Mouse (Mus musculus): ENCODE measurements around the gene Pramef20. TPM values are rescaled to one million over a fixed set of nuclear protein-coding genes. Genes with fewer than 3 reads are reported as not detected.
"Not testable (repeated sequence)": the region's sequence is repeated elsewhere in the genome, so short reads cannot be mapped to it uniquely, and the experiment has no call there.

The Pramef20 gene
- not detected in 2 replicates for total RNA-seq (2017)

DNA sequence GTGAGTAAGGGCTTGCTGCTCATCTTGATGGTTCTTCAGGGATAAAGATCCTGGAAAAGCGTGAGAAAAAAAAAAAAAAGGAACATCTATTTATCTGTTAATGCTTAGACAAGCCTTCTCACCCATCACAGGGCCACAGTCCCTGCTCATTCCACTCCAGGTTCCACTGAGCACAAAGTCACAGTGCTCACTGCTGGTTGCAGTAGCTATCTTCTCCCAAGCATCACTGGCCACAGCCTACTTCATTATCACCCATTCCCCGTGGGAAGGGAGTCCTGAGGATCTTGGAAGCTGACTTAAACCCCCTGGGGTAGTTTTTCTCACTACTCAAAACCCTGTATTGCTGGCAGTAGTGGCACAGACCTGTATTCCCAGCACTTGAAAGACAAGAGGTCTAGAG is at the start of gene Pramef20:
Pramef20 (minus strand) TSS at position 23 of the 400 bp plus-strand sequence.
- ATAC-seq (ENCODE audit: extremely low read depth, insufficient number of reproducible peaks, low FRiP score, poor library complexity, severe bottlenecking) = no peak

- no peak for ATAC-seq (ENCODE audit: extremely low read depth, insufficient number of reproducible peaks, low FRiP score, poor library complexity, severe bottlenecking)
Measured at GRCm38 (mm10) chr4:144424590-144424989, 46.9 kb upstream of the Pramef20 start.

- ATAC-seq (ENCODE audit: extremely low read depth, insufficient number of reproducible peaks, low FRiP score, poor library complexity, severe bottlenecking) = no peak
Measured at GRCm38 (mm10) chr4:144420644-144421043, 42.9 kb upstream of the Pramef20 start.

DNA sequence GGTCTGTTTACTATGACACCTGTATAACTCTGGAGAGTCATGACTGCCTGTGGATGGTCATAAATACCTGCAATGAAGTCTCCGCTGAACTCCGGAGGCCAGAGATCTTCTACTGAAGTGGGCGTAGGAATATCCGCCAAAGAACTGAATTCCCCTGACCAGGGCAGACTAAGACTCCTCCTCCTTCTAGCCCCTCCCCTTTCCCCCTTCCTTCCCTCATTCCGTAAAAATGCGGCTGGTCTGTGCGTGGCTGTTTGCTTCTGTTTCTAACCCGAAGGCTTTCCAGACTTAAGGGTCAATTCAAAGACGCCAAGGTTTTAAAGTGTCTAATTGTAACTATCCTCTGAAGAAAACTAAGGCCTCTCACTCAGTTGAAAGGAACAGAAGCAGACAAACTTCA is 30.6 kb upstream of the Pramef20 start, which contains the start of gene Pramef12:
Pramef12 (minus strand) TSS at position 175 of the 400 bp plus-strand sequence.
- no peak for ATAC-seq (ENCODE audit: extremely low read depth, insufficient number of reproducible peaks, low FRiP score, poor library complexity, severe bottlenecking)

GRCm38 (mm10) chr4:144406261-144406660 is 28.5 kb upstream of the Pramef20 start:
- ATAC-seq (ENCODE audit: extremely low read depth, insufficient number of reproducible peaks, low FRiP score, poor library complexity, severe bottlenecking) = no peak

GRCm38 (mm10) chr4:144404456-144405086 is 26.8 kb upstream of the Pramef20 start:
- no peak for ATAC-seq (ENCODE audit: extremely low read depth, insufficient number of reproducible peaks, low FRiP score, poor library complexity, severe bottlenecking)

GRCm38 (mm10) chr4:144402712-144403111 is 25.0 kb upstream of the Pramef20 start:
- ATAC-seq (ENCODE audit: extremely low read depth, insufficient number of reproducible peaks, low FRiP score, poor library complexity, severe bottlenecking) = no peak

DNA sequence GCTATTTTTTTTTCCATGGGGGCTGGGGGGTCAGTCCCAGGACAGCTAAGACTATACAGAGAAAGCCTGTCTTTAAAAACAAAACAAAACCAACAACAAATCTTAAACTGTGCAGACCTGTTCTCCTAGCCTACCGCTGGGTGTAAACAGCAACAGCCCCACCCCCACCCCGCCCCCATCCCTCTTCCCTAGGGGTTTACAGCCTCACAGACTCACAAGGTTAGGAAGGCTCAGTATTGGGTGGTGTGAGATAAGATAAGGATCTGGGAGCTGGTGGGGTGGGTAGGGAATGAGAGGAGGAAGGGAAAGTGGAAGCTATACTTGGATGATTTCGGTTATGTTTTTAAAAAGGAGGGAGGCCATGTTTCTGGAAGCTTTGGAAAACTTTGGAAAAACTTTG is 18.6 kb upstream of the Pramef20 start:
- ATAC-seq (ENCODE audit: extremely low read depth, insufficient number of reproducible peaks, low FRiP score, poor library complexity, severe bottlenecking) = no peak

DNA sequence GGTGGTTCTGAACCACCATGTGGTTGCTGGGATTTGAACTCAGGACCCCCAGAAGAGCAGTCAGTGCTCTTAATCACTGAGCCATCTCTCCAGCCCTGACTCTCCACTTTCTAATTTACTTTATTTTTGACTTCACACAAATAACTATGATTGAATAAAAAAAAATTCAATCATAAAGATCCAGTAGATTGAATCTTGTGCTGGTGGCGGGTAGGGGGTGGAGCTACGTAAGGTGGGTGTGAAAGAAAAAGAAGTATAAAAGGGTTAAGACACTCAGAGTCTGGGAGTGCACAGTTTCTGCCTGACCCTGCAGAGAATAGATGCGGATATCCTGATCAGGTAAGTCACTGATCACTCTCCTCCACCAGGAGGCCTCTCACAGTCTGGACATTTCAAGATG is 20.1 kb downstream of the Pramef20 start, which contains the start of gene Gm13119:
Gm13119 (plus strand) TSS at position 301 of the 400 bp plus-strand sequence.
- ATAC-seq (ENCODE audit: extremely low read depth, insufficient number of reproducible peaks, low FRiP score, poor library complexity, severe bottlenecking) = not testable (repeated sequence)

DNA sequence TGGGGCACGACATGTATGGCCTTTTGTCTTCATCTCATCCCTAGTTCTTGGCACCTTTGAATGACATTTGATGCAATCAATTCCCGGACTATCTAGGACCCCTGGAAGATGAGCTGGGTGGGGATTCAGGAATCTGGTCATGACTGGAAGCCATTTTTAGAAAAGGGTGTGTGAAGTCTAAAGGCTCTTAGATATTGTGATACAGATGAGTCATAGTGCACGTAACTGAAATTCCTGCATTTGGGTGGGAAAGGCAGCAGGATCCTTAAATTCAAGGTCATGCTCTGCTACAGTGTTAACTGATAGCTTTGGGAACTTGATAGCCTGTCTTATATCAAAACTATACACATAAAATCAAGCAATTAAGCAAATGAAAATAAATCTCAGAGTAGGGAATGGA is 41.9 kb downstream of the Pramef20 start:
- not testable (repeated sequence) for ATAC-seq (ENCODE audit: extremely low read depth, insufficient number of reproducible peaks, low FRiP score, poor library complexity, severe bottlenecking)

DNA sequence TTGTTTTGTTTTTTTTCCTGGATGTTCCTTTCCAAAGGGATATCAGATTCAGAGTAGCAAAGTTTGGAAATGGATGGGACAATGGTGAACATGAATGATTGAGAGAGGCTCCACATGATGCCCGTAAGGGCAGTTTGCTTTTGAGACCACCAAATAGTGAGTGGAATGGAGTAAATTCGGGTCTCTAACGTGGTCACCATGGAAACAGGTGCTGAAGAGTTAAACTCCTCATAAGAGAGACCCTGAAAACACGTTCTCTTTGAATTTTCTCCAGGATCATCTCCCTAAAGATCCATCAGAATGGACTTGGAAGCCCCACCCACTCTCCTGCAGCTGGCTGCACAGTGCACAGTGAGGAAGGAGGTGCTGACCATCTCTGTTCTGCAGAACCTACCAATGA is 47.8 kb downstream of the Pramef20 start, which contains the start of gene Gm13128:
Gm13128 (plus strand) TSS at position 301 of the 400 bp plus-strand sequence.
- not testable (repeated sequence) for ATAC-seq (ENCODE audit: extremely low read depth, insufficient number of reproducible peaks, low FRiP score, poor library complexity, severe bottlenecking)

Other genes with a start within 250 kb of the Pramef20 start
- gene Oog3, start 215.3 kb downstream of the Pramef20 start, total RNA-seq (2017) = not detected in 2 replicates
- gene Oog2, start 187.2 kb downstream of the Pramef20 start, total RNA-seq (2017) = not detected in 2 replicates
- not detected in 2 replicates for gene C87977, start 164.6 kb downstream of the Pramef20 start, total RNA-seq (2017)
- not detected in 2 replicates for gene Pramel5, start 97.4 kb downstream of the Pramef20 start, total RNA-seq (2017)
- 0.35 TPM in 1 of 2 replicates, not detected in the other for gene Gm13128, start 47.7 kb downstream of the Pramef20 start, total RNA-seq (2017)
- not detected in 2 replicates for gene Gm13119, start 20.0 kb downstream of the Pramef20 start, total RNA-seq (2017)
- not detected in 2 replicates for gene Pramef12, start 30.5 kb upstream of the Pramef20 start, total RNA-seq (2017)
- gene 1700012P22Rik, start 60.8 kb upstream of the Pramef20 start, total RNA-seq (2017) = not detected in 2 replicates
- not detected in 2 replicates for gene Gm9944, start 75.4 kb upstream of the Pramef20 start, total RNA-seq (2017)
- gene Aadacl3, start 85.8 kb upstream of the Pramef20 start, total RNA-seq (2017) = not detected in 2 replicates
- not detected in 2 replicates for gene 9430007A20Rik, start 141.9 kb upstream of the Pramef20 start, total RNA-seq (2017)
- gene Gm13124, start 187.2 kb upstream of the Pramef20 start, total RNA-seq (2017) = not detected in 2 replicates
- not detected in 2 replicates for gene Aadacl4, start 235.8 kb upstream of the Pramef20 start, total RNA-seq (2017)

Data from neutrophil, adult 5-6 weeks (primary cell).